Mouse (Mus musculus): ENCODE data around the gene Sgf29. TPM values are rescaled to one million over a fixed set of nuclear protein-coding genes. Genes with fewer than 3 reads are reported as not detected.

Sgf29 gene
- total and polyA plus RNA-seq, 2 experiments from 2014 or later, result 22.8 to 59.6 TPM

- no peak overlapping the region for H3K4me3 ChIP-seq (ENCODE audit: low read depth, low read length)
- H3K9me3 ChIP-seq (ENCODE audit: low read length), result no peaks in the 10 kb centered on the region
- no peaks in the 10 kb centered on the region for H3K4me1 ChIP-seq (ENCODE audit: insufficient read depth)
- ATAC-seq (no peak), DNase-seq (no peak)
- no peaks in the 10 kb centered on the region for H3K36me3 ChIP-seq (ENCODE audit: insufficient read depth)
- no peaks in the 10 kb centered on the region for H3K27me3 ChIP-seq (ENCODE audit: insufficient read depth, low read length)
- 75% methylated on average over 3 of the region's 3 CpGs for WGBS
- no peak for TF ChIP-seq CTCF (IDR thresholded peaks at IDR 0.05; ENCODE audit: low read depth)
- H3K4me2 ChIP-seq (ENCODE audit: low read depth), result no peak overlapping the region
- H3K9ac ChIP-seq, result no peak overlapping the region
- H3K27ac ChIP-seq (ENCODE audit: low read depth, low read length), result no peak overlapping the region
Observed at GRCm38 (mm10) chr7:126616707-126617106, 32.4 kb upstream of the Sgf29 start.

GRCm38 (mm10) chr7:126619559-126620275 is 29.4 kb upstream of the Sgf29 start:
- Histone ChIP-seq H3K9me3 (ENCODE audit: low read length) (no peaks in the 10 kb centered on the region), H3K36me3 (ENCODE audit: insufficient read depth) (no peaks in the 10 kb centered on the region), H3K4me3 (ENCODE audit: low read depth, low read length) (no peak overlapping the region), H3K4me1 (ENCODE audit: insufficient read depth) (no peaks in the 10 kb centered on the region), H3K27me3 (ENCODE audit: insufficient read depth, low read length) (no peaks in the 10 kb centered on the region), H3K27ac (ENCODE audit: low read depth, low read length) (no peak overlapping the region), H3K9ac (no peak overlapping the region), H3K4me2 (ENCODE audit: low read depth) (no peak overlapping the region)
- DNase-seq, result no peak
- no peak for ATAC-seq
- TF ChIP-seq CTCF (IDR thresholded peaks at IDR 0.05; ENCODE audit: low read depth), result no peak
- 82% methylated on average over 10 of the region's 10 CpGs for WGBS

- Histone ChIP-seq H3K27ac (ENCODE audit: low read depth, low read length) (no peak overlapping the region), H3K9ac (no peak overlapping the region), H3K4me3 (ENCODE audit: low read depth, low read length) (no peak overlapping the region), H3K27me3 (ENCODE audit: insufficient read depth, low read length) (no peaks in the 10 kb centered on the region), H3K4me1 (ENCODE audit: insufficient read depth) (no peaks in the 10 kb centered on the region), H3K36me3 (ENCODE audit: insufficient read depth) (no peaks in the 10 kb centered on the region), H3K9me3 (ENCODE audit: low read length) (no peaks in the 10 kb centered on the region), H3K4me2 (ENCODE audit: low read depth) (no peak overlapping the region)
- TF ChIP-seq CTCF (IDR thresholded peaks at IDR 0.05; ENCODE audit: low read depth), result no peak
- 85% methylated on average over 9 of the region's 9 CpGs for WGBS
- ATAC-seq (no peak), DNase-seq (no peak)
Observed at GRCm38 (mm10) chr7:126621452-126622359, 27.4 kb upstream of the Sgf29 start.

GRCm38 (mm10) chr7:126623381-126623780 is 25.7 kb upstream of the Sgf29 start:
- Histone ChIP-seq H3K9me3 (ENCODE audit: low read length) (no peaks in the 10 kb centered on the region), H3K27ac (ENCODE audit: low read depth, low read length) (no peak overlapping the region), H3K4me2 (ENCODE audit: low read depth) (no peak overlapping the region), H3K9ac (no peak overlapping the region), H3K27me3 (ENCODE audit: insufficient read depth, low read length) (no peaks in the 10 kb centered on the region), H3K4me3 (ENCODE audit: low read depth, low read length) (no peak overlapping the region), H3K36me3 (ENCODE audit: insufficient read depth) (no peaks in the 10 kb centered on the region), H3K4me1 (ENCODE audit: insufficient read depth) (no peaks in the 10 kb centered on the region)
- no peak for DNase-seq
- TF ChIP-seq CTCF (IDR thresholded peaks at IDR 0.05; ENCODE audit: low read depth), result no peak
- no peak for ATAC-seq
- WGBS, result 92% methylated on average over 1 of the region's 1 CpGs

GRCm38 (mm10) chr7:126624774-126625173 is 24.3 kb upstream of the Sgf29 start:
- H3K36me3 ChIP-seq (ENCODE audit: insufficient read depth), result no peaks in the 10 kb centered on the region
- H3K27me3 ChIP-seq (ENCODE audit: insufficient read depth, low read length), result no peaks in the 10 kb centered on the region
- no peak overlapping the region for H3K4me2 ChIP-seq (ENCODE audit: low read depth)
- H3K4me1 ChIP-seq (ENCODE audit: insufficient read depth), result no peaks in the 10 kb centered on the region
- 71% methylated on average over 16 of the region's 16 CpGs for WGBS
- no peak for TF ChIP-seq CTCF (IDR thresholded peaks at IDR 0.05; ENCODE audit: low read depth)
- DNase-seq (no peak), ATAC-seq (no peak)
- no peak overlapping the region for H3K4me3 ChIP-seq (ENCODE audit: low read depth, low read length)
- H3K9ac ChIP-seq, result no peak overlapping the region
- no peaks in the 10 kb centered on the region for H3K9me3 ChIP-seq (ENCODE audit: low read length)
- H3K27ac ChIP-seq (ENCODE audit: low read depth, low read length), result no peak overlapping the region

- no peak overlapping the region for H3K9ac ChIP-seq
- no peak overlapping the region; the same call in 1 of the 2 replicates for H3K27ac ChIP-seq (ENCODE audit: low read depth, low read length)
- TF ChIP-seq CTCF (IDR thresholded peaks at IDR 0.05; ENCODE audit: low read depth), result no peak
- ATAC-seq (peak; percentile 50), DNase-seq (peak; percentile 24)
- no peaks in the 10 kb centered on the region for H3K4me1 ChIP-seq (ENCODE audit: insufficient read depth)
- H3K36me3 ChIP-seq (ENCODE audit: insufficient read depth), result no peaks in the 10 kb centered on the region
- no peak overlapping the region for H3K4me2 ChIP-seq (ENCODE audit: low read depth)
- no peaks in the 10 kb centered on the region for H3K9me3 ChIP-seq (ENCODE audit: low read length)
- H3K27me3 ChIP-seq (ENCODE audit: insufficient read depth, low read length), result no peaks in the 10 kb centered on the region
- H3K4me3 ChIP-seq (ENCODE audit: low read depth, low read length), result no peak overlapping the region
- WGBS, result 42% methylated on average over 6 of the region's 6 CpGs
Observed at GRCm38 (mm10) chr7:126625369-126625768, 23.7 kb upstream of the Sgf29 start.
